Mouse (Mus musculus) adrenal gland, adult (tissue): ENCODE data around the gene Wnt9a.
"Not testable (repeated sequence)": the region's sequence is repeated elsewhere in the genome, so short reads cannot be mapped to it uniquely, and the experiment has no call there.

ENCODE experiments used
- DNase-seq, 2 experiments: peaks; one replicate each; pipeline ENCODE4 v3.0.0; 2022 to 2023; ENCODE audit warnings: low spot score in 1 of 2; ENCODE audit not compliant: inconsistent age in 2 of 2

The Wnt9a gene

GRCm38 (mm10) chr11:59335150-59335549, 28.4 kb downstream of the Wnt9a start:
- DNase-seq, result no peak

- no peak for DNase-seq
These were observed 29.2 kb downstream of the Wnt9a start for GRCm38 (mm10) chr11:59335942-59336341.

- DNase-seq, result no peak
These were observed 29.7 kb downstream of the Wnt9a start for GRCm38 (mm10) chr11:59336381-59336780.

- peak in 1 of 2 experiments; percentile 34 for DNase-seq
These were observed 31.4 kb downstream of the Wnt9a start for GRCm38 (mm10) chr11:59337955-59338735.

- no peak for DNase-seq
These were observed 32.0 kb downstream of the Wnt9a start for GRCm38 (mm10) chr11:59338736-59339120.

- DNase-seq, result no peak
These were observed 36.2 kb downstream of the Wnt9a start for GRCm38 (mm10) chr11:59342956-59343355.

- peak; percentile 33 to 47 for DNase-seq
These were observed 39.6 kb downstream of the Wnt9a start for GRCm38 (mm10) chr11:59346166-59346910.

- DNase-seq, result no peak
These were observed 43.6 kb downstream of the Wnt9a start for GRCm38 (mm10) chr11:59350326-59350725.

- DNase-seq, result no peak
These were observed 48.1 kb downstream of the Wnt9a start for GRCm38 (mm10) chr11:59354793-59355192.

GRCm38 (mm10) chr11:59356874-59357289, 50.2 kb downstream of the Wnt9a start:
- DNase-seq, result no peak

GRCm38 (mm10) chr11:59361291-59361690, 54.6 kb downstream of the Wnt9a start:
- no peak for DNase-seq

- no peak for DNase-seq
These were observed 57.3 kb downstream of the Wnt9a start for GRCm38 (mm10) chr11:59364007-59364406.

- DNase-seq, result no peak
These were observed 57.7 kb downstream of the Wnt9a start for GRCm38 (mm10) chr11:59364417-59364816.

GRCm38 (mm10) chr11:59366031-59366430, 59.3 kb downstream of the Wnt9a start:
- DNase-seq, result no peak

- DNase-seq, result no peak
These were observed 59.9 kb downstream of the Wnt9a start for GRCm38 (mm10) chr11:59366633-59367032.

- DNase-seq, result not testable (repeated sequence)
These were observed 61.2 kb downstream of the Wnt9a start for GRCm38 (mm10) chr11:59367955-59368354.

- DNase-seq, result no peak
These were observed 63.1 kb downstream of the Wnt9a start for GRCm38 (mm10) chr11:59369848-59370247.

- no peak for DNase-seq
These were observed 68.7 kb downstream of the Wnt9a start, which contains the start of gene Prss38 for GRCm38 (mm10) chr11:59375475-59375874. Gene Prss38, minus strand, starts transcription at chr11:59375657.

- no peak for DNase-seq
These were observed 71.3 kb downstream of the Wnt9a start for GRCm38 (mm10) chr11:59377999-59378398.

- DNase-seq, result no peak
These were observed 72.8 kb downstream of the Wnt9a start for GRCm38 (mm10) chr11:59379547-59379946.
